Mouse (Mus musculus): ENCODE measurements around the gene Paqr9. TPM values are rescaled to one million over a fixed set of nuclear protein-coding genes. Genes with fewer than 3 reads are reported as not detected.

Gene Paqr9
- polyA plus RNA-seq, 1 experiment: 39.3 TPM

DNA sequence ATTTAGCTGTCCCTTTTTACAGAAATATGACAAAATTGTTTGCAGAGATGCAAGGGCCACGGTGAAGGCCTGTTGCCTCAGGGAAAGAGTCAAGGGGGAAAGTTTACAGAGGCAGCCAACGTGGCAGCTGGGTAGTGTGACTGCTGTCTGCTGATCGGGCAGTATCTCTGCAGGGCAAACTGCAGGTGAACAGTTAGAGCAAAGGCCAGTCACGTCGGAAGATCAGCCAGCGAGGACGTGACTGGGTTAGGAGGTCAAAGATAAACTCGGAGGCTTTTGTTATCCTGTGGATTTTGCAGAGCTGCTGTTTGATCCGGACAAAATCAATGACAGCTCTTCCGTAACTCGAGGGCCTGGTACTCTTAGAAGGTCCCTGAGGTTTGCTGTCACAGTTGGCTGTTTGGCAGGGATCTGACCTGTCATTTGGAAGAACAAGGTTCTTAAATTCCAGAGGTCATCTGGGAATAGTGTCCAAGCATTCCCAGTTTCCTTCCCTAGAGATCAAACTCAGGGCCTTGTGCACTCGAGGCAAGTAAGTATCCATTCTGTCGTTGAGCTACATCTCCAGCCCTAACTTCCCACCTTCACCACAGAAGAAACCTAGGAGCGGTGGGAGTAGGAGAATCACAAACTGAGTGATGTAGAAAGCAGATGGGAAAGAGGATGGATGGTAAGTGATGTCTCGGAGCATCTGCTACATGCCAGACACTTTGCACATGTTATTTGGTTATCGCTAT is 21.7 kb downstream of the Paqr9 start:
- no peak overlapping the region for H3K27ac ChIP-seq (replicated peaks; ENCODE audit: low read depth, low read length)
- H3K4me3 ChIP-seq (ENCODE audit: insufficient read depth, low read depth, low read length): no peak overlapping the region
- H3K4me1 ChIP-seq (ENCODE audit: control insufficient read depth, insufficient read depth, insufficient read length, low read length): peaks cover 2% of the 10 kb centered on the region; the same call in 1 of the 2 replicates

DNA sequence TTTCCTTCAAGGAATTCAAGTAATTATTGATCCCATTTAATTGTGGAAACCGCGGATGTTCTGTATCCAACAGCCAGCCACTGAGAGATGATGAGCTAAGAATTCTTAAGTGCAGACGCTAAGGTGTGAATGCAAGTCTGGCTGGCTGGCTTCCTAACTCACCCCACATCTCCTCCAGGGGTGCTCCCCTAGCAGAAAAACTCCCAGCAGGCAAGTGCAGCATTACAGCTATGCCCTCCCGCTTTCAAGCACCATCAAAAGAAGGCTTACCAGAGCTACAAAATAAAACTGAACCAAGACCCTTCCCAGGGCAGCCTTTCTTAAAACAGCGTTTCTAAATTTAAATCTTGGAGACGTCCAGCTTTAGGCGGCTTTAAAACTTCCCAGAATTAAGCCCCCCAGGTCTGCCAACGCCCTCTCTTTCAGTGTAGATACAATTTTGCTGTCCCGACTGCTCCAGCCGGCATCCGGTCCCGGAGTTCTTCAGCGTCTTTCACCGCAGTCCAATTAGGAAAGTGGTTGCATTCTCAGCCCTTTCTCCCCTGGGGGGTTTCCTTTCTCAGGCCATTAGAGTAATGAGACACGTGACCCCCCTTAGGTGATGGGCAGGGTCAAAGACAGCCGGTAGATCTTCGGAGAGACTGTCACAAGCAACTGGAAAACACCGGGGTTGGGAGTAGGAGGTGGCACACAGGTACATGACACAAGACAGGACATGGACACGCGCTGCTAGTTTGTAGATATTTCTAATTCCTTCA is 22.5 kb downstream of the Paqr9 start:
- H3K4me1 ChIP-seq (ENCODE audit: control insufficient read depth, insufficient read depth, insufficient read length, low read length): peaks cover 2% of the 10 kb centered on the region; the same call in 1 of the 2 replicates
- no peak overlapping the region for H3K4me3 ChIP-seq (ENCODE audit: insufficient read depth, low read depth, low read length)
- no peak overlapping the region for H3K27ac ChIP-seq (replicated peaks; ENCODE audit: low read depth, low read length)

DNA sequence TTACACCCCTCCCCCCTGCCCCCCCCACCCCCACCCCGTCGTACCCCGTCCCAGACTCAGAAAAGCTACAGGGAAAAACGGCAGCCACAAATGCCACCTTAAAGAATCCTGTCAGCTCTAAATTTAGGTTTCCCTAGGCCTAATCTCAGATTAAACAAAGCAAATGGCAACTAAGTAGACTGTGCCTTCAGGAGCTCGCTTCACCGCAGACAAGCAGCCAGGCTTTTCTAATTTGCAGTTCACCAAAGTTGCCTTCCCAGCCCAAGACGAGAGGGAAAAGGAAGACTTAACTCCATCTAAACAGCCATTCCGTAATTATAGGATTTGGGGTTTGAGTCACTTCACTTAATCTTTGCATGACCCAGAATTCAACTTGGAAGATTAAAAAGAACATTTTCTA is 23.1 kb downstream of the Paqr9 start:
- H3K4me1 ChIP-seq (ENCODE audit: control insufficient read depth, insufficient read depth, insufficient read length, low read length): peaks cover 2% of the 10 kb centered on the region; the same call in 1 of the 2 replicates
- H3K4me3 ChIP-seq (ENCODE audit: insufficient read depth, low read depth, low read length): no peak overlapping the region
- no peak overlapping the region for H3K27ac ChIP-seq (replicated peaks; ENCODE audit: low read depth, low read length)

DNA sequence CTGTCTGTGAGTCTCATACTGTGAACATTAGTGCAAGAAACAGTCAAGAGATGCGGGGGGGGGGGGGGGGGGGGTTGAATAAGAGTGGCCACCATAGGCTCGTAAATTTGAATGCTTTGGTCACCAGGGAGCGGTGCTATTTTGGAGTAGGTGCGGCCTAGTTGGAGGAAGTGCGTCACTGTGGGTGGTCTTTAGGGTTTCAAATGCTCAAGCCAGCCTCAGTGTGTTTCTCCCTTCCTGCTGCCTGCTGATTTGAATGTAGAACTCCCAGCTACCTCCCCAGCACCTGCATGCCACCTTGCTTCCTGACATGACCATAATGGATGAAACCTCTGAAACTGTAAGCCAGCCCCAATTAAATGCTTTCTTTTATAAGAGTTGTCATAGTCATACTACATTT is 26.6 kb downstream of the Paqr9 start:
- Histone ChIP-seq H3K4me3 (ENCODE audit: insufficient read depth, low read depth, low read length) (no peak overlapping the region), H3K27ac (replicated peaks; ENCODE audit: low read depth, low read length) (no peak overlapping the region), H3K4me1 (ENCODE audit: control insufficient read depth, insufficient read depth, insufficient read length, low read length) (peaks cover under 1% of the 10 kb centered on the region; the same call in 1 of the 2 replicates)

DNA sequence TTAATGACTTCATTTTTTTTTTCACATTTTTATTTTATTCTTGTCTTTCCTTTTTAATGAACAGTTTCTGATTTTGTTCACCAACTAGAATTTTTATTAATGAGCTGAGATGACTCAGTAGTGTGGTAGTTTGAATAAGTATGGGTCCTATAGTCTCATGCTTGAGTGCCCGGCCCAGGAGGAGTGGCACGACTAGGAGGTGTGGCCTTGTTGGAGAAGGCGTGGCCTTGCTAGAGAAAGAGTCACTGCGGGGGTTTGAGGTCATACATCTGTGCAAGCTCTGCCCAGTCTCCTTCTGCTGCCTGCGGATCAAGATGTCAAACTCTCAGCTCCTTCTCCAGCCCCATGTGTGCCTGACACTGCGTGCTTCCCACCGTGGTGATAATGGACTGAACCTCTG is 28.6 kb downstream of the Paqr9 start:
- peaks cover 5% of the 10 kb centered on the region for H3K4me1 ChIP-seq (ENCODE audit: control insufficient read depth, insufficient read depth, insufficient read length, low read length)
- no peak overlapping the region for H3K27ac ChIP-seq (replicated peaks; ENCODE audit: low read depth, low read length)
- no peak overlapping the region for H3K4me3 ChIP-seq (ENCODE audit: insufficient read depth, low read depth, low read length)

DNA sequence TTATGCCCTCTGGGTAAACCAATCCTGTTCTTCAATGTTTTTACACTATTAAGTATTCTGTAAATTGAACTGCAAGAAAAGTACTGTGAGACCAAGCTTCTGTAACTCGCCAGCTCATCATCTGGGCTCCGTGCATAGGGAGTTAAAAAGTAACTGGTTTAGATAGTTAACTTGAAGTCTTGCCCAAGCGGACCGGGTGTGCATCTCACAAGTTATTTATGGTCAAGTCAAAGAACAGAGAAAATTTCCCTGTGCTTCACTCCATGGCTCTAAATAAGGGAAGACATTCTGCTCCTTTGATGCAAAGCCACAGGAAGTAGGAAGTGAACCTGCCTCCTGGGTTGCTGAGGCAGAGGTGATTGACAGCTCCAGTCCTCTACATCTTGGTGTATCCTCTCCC is 34.8 kb downstream of the Paqr9 start:
- Histone ChIP-seq H3K4me3 (ENCODE audit: insufficient read depth, low read depth, low read length) (no peak overlapping the region), H3K27ac (replicated peaks; ENCODE audit: low read depth, low read length) (no peak overlapping the region), H3K4me1 (ENCODE audit: control insufficient read depth, insufficient read depth, insufficient read length, low read length) (peaks cover 5% of the 10 kb centered on the region)

DNA sequence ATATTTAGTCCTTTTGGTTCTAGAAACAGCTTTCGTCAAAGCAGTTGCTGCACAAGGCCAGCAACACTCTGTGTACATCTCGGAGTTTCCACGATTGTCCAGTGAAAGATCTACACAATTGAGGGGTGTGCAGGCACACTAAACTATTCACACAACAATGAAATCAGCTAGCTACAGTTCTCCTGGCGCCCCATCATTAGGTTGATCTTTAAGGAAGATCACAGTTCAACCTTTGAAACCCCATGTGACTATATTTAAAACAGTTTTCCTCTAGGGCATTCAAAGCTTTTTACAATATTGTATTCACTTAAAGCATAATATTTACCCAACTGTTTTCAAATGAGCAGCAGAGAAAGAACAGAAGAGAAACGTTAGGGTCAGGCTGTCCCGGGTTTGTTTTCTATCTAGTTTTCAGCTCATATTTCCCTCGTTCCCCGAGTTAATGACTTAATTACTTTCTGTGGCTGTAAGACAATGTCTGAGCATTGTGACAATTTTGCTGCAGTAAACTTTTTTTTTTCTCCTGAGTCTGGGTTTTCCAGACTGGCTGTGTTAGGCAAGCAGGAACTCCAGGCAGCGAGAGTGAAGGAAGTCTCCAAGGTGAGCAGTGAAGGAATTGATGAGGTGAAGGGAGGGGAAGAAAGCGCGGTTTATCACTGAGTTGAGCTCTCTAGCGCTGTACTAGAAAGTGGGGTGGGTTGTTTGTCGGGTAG is 38.2 kb downstream of the Paqr9 start:
- Histone ChIP-seq H3K4me1 (ENCODE audit: control insufficient read depth, insufficient read depth, insufficient read length, low read length) (no peaks in the 10 kb centered on the region), H3K4me3 (ENCODE audit: insufficient read depth, low read depth, low read length) (no peak overlapping the region), H3K27ac (replicated peaks; ENCODE audit: low read depth, low read length) (no peak overlapping the region)

DNA sequence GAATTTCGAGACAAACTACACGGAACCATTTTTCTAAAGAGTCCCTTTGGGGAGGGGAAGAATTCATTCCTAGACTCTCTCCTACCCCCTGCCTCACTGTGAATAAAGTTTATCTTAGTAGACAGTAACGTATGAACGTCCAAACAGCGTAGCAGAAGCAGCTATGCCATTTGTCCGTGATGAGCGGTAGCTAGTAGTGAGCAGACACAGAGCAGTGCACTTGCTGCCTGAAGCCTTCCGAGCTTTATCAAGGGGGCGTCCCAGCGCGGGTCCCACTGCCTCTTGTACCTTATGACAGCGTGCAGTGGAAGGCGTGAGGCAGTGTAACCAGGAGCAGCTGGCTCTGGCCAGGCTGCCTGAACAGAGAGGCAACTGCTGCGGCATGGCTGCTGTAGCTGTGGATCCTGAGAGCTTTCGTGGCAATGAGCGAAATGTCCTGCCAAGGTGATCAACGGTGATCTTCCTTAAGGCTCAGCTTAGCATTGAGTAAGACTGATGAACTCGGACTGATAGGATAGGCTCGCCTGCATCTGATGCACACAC is 38.8 kb downstream of the Paqr9 start:
- Histone ChIP-seq H3K4me1 (ENCODE audit: control insufficient read depth, insufficient read depth, insufficient read length, low read length) (no peaks in the 10 kb centered on the region), H3K27ac (replicated peaks; ENCODE audit: low read depth, low read length) (no peak overlapping the region), H3K4me3 (ENCODE audit: insufficient read depth, low read depth, low read length) (no peak overlapping the region)

DNA sequence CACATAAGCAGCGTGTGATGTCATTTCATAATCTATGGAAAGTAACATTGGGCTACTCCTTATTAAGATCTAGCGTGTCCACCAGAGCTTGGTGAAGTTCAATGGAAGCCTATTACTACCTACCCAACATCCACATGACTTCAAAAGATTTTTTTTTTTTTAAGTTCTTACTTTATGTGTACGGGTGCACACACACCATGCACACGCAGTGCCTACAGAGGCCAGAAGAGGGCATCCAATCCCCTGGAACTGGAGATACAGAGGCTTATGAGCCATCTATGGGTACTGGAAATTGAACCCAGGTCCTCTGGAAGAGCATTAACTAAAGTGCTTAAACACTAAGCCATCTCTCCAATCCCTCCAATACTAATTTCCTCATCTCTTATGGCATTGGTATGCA is 39.9 kb downstream of the Paqr9 start:
- Histone ChIP-seq H3K27ac (replicated peaks; ENCODE audit: low read depth, low read length) (no peak overlapping the region), H3K4me3 (ENCODE audit: insufficient read depth, low read depth, low read length) (no peak overlapping the region), H3K4me1 (ENCODE audit: control insufficient read depth, insufficient read depth, insufficient read length, low read length) (no peaks in the 10 kb centered on the region)

DNA sequence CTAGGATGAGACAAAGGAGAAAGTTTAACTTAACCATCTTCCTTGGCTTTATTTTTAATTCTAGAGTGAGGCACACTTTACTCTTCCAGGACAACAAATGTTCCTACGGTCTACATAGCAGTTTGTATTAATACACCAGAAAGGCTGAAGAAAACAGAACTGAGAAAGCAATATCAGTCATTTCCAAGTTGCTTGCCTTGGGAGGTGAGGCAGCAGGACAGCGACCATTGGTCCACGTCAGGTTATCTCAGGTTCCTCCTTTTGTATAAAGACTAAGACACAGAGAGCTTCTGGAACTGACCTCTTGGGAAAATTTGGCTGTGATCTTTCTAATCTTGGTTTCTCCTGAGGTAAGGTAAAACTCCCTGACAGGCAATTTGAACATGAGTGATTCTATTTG is 43.4 kb downstream of the Paqr9 start:
- no peaks in the 10 kb centered on the region for H3K4me1 ChIP-seq (ENCODE audit: control insufficient read depth, insufficient read depth, insufficient read length, low read length)
- H3K27ac ChIP-seq (replicated peaks; ENCODE audit: low read depth, low read length): no peak overlapping the region
- H3K4me3 ChIP-seq (ENCODE audit: insufficient read depth, low read depth, low read length): no peak overlapping the region

DNA sequence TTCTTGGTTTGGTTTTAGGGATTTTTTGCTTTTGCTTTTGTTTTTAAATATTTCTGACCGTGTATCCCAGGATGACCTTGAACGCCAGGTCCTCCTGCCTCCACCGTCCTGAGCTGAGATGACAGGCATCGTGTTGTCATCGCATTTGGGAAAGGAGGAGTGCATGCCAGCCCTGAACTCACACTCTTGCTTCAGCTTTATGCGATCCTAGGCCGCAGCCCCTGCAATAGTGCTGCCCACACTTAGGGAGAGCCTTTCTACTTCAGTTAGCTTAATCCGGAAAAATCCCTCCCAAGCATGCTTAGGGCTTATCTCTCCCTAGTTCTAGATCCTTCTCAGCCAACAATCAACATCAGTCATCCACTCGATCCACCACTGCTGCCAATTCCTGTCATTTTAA is 43.9 kb downstream of the Paqr9 start:
- Histone ChIP-seq H3K4me1 (ENCODE audit: control insufficient read depth, insufficient read depth, insufficient read length, low read length) (no peaks in the 10 kb centered on the region), H3K27ac (replicated peaks; ENCODE audit: low read depth, low read length) (no peak overlapping the region), H3K4me3 (ENCODE audit: insufficient read depth, low read depth, low read length) (no peak overlapping the region)

DNA sequence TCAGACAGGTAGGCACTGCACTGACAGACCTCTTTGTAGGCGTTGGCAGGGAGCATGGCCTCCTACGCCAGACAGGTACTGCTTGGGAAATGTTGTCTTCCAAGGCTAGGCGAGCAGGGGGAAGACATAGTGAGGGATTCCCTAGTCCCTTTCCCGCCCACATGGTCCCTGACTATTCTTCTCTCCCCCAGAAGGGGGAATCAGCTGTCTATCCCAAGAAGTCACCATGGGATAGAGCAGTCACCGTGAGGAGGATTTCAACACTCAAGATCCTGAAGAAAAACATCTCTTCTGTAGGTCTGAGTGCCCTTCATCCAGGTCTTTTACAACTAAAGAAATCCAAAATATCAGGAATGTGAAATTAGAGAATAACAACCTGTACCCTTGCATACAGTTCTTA is 47.7 kb downstream of the Paqr9 start:
- Histone ChIP-seq H3K4me3 (ENCODE audit: insufficient read depth, low read depth, low read length) (no peak overlapping the region), H3K4me1 (ENCODE audit: control insufficient read depth, insufficient read depth, insufficient read length, low read length) (no peaks in the 10 kb centered on the region), H3K27ac (replicated peaks; ENCODE audit: low read depth, low read length) (no peak overlapping the region)

DNA sequence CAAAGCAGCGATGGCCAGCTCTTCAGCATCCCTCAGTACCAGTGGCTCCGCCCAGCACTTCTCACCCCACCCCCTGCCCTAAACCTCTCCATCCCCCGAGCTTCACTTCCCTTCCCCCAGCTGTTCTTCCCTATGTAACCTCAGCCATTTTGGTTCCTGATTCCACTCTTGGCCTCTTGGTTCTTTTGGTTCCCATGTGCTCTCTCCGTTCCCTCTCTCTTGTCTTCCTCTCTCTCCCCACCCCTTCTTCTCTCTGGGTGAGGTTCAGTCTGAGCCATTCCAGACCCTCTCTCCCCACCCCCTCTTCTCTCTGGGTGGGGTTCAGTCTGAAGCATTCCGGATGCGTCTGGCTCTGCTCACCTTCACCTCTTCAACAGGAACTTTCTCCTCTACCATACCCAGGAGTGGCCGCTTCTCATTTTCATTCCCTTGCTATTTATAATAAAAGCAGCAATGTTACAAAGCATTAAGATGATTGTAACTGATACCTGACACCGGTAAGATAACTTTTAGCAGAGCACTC is 52.9 kb downstream of the Paqr9 start:
- no peaks in the 10 kb centered on the region for H3K4me1 ChIP-seq (ENCODE audit: control insufficient read depth, insufficient read depth, insufficient read length, low read length)
- no peak overlapping the region for H3K27ac ChIP-seq (replicated peaks; ENCODE audit: low read depth, low read length)
- no peak overlapping the region for H3K4me3 ChIP-seq (ENCODE audit: insufficient read depth, low read depth, low read length)

DNA sequence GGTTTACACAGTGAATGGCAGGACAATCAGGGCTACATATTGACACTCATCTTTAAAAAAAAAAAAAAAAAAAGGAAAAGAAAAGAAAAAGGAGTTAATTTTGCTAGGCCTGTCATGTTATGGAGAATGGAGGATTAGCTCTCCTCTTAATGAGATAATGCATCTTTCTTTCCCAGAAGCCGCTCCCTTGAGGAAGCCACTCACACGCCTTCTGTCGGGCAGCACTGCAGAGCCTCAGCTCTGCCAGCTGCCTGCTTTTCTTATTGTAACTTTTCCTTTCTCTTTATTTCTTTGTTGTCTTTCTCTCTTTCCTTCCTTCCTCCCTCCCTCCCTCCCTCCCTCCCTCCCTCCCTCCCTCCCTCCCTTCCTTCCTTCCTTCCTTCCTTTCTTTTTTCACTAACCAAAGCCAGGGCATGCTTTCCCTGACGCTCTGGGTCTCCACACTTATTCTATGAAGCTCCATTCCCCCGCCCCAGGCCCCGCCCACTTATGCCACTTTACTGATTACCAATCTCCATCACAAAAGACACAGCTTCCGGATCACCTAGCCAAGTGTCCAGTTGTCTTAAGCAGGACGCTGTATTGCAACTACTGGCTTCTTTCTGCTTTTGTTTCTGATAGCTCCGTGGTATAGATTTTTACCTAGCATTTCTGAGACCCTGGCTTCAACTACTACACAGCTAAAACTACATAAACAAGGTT is 54.1 kb downstream of the Paqr9 start:
- no peak overlapping the region for H3K27ac ChIP-seq (replicated peaks; ENCODE audit: low read depth, low read length)
- no peaks in the 10 kb centered on the region for H3K4me1 ChIP-seq (ENCODE audit: control insufficient read depth, insufficient read depth, insufficient read length, low read length)
- H3K4me3 ChIP-seq (ENCODE audit: insufficient read depth, low read depth, low read length): no peak overlapping the region
